Mouse (Mus musculus) midbrain, embryonic 16.5 days (tissue): ENCODE measurements around the gene BB287469. TPM values are rescaled to one million over a fixed set of nuclear protein-coding genes. Genes with fewer than 3 reads are reported as not detected.
"Not testable (repeated sequence)": the region's sequence is repeated elsewhere in the genome, so short reads cannot be mapped to it uniquely, and the experiment has no call there.

ENCODE experiments used
- ATAC-seq: fragments of 200-750 bp; cut with Nextera tagmentation; 2 replicates; pipeline ENCODE4 v1.8.0; 2017; ENCODE audit warnings: moderate TSS enrichment
- H3K27ac ChIP-seq: fragments of 300-500 bp; sonication (generic); 2 replicates; pipeline ENCODE4 v1.5.1; 2014; ENCODE audit warnings: mild to moderate bottlenecking, low read length, mixed read lengths
- H3K27me3 ChIP-seq: fragments of 300-500 bp; sonication (generic); 2 replicates; pipeline ENCODE4 v1.6.1; 2014; ENCODE audit warnings: low read depth, low read length, mixed read lengths; ENCODE audit not compliant: control insufficient read depth, insufficient read depth
- H3K36me3 ChIP-seq: fragments of 300-500 bp; sonication (generic); 2 replicates; pipeline ENCODE4 v1.6.1; 2014; ENCODE audit warnings: mild to moderate bottlenecking, low read length, moderate library complexity, mixed read lengths; ENCODE audit not compliant: control insufficient read depth, insufficient read depth
- H3K4me1 ChIP-seq: fragments of 300-500 bp; sonication (generic); 2 replicates; pipeline ENCODE4 v1.6.1; 2014; ENCODE audit warnings: mild to moderate bottlenecking, low read length, mixed read lengths; ENCODE audit not compliant: control insufficient read depth, insufficient read depth
- H3K4me2 ChIP-seq: fragments of 300-500 bp; sonication (generic); 2 replicates; pipeline ENCODE4 v1.6.1; 2014; ENCODE audit warnings: mild to moderate bottlenecking, low read length, mixed read lengths
- H3K4me3 ChIP-seq: fragments of 300-500 bp; sonication (generic); 2 replicates; pipeline ENCODE4 v1.5.1; 2014; ENCODE audit warnings: low read depth, mild to moderate bottlenecking, low read length, moderate library complexity, mixed read lengths
- H3K9ac ChIP-seq: fragments of 300-500 bp; sonication (generic); 2 replicates; pipeline ENCODE4 v1.6.1; 2014; ENCODE audit warnings: low read depth, low read length, mixed read lengths
- H3K9me3 ChIP-seq: fragments of 300-500 bp; sonication (generic); replicated peaks from 2 replicates; pipeline ENCODE4 v1.6.1; 2014; ENCODE audit warnings: mild to moderate bottlenecking, low read length, mixed read lengths; ENCODE audit not compliant: control insufficient read depth, poor library complexity, severe bottlenecking
- WGBS: fragments of 180-500 bp; shearing (Covaris S2); extraction: QIAGEN DNeasy Blood & Tissue Kit; methylation state at CpG from one replicate; pipeline ENCODE4 v1.1.7; 2014; 5-methylcytosine and 5-hydroxymethylcytosine counted together
- polyA plus RNA-seq: library from polyadenylated mRNA; unstranded; fragments of >200 nt; fragmentation: Nextera tagmentation; extraction: Ambion mirVana; gene quantifications from 2 replicates; pipeline ENCODE4 v1.2.1, GENCODE M21; 2015

BB287469 gene
- polyA plus RNA-seq, 1 experiment from 2014 or later: not detected

- WGBS: 87% methylated on average over 2 of the region's 2 CpGs
- not testable (repeated sequence) for ATAC-seq, H3K27me3 ChIP-seq, H3K27ac ChIP-seq, H3K36me3 ChIP-seq, H3K4me2 ChIP-seq, H3K4me3 ChIP-seq, H3K4me1 ChIP-seq, H3K9me3 ChIP-seq, H3K9ac ChIP-seq
These were observed 47.7 kb downstream of the BB287469 start for GRCm38 (mm10) chr12:87864048-87864447.

Other genes starting within 250 kb of the BB287469 start
- not detected in 2 replicates for gene Oog1, start 213.9 kb upstream of the BB287469 start, polyA plus RNA-seq
- gene Gm4027, start 197.7 kb upstream of the BB287469 start, polyA plus RNA-seq: not detected in 2 replicates
- gene Gm16381, start 172.0 kb upstream of the BB287469 start, polyA plus RNA-seq: not detected in 2 replicates
- not detected in 2 replicates for gene Gm21319, start 40.8 kb upstream of the BB287469 start, polyA plus RNA-seq
- gene Gm21936, start 21.1 kb upstream of the BB287469 start, polyA plus RNA-seq: not detected in 2 replicates
- not detected in 2 replicates for gene Gm2001, start 25.8 kb downstream of the BB287469 start, polyA plus RNA-seq
- not detected in 2 replicates for gene Gm2016, start 57.5 kb downstream of the BB287469 start, polyA plus RNA-seq
- not detected in 2 replicates for gene Gm2022, start 78.8 kb downstream of the BB287469 start, polyA plus RNA-seq
- gene Gm2035, start 103.3 kb downstream of the BB287469 start, polyA plus RNA-seq: not detected in 2 replicates
- gene Gm2042, start 137.5 kb downstream of the BB287469 start, polyA plus RNA-seq: not detected in 2 replicates
- gene Gm2075, start 195.3 kb downstream of the BB287469 start, polyA plus RNA-seq: not detected in 2 replicates
- gene Gm6803, start 202.2 kb downstream of the BB287469 start, polyA plus RNA-seq: not detected in 2 replicates
- gene Gm2056, start 210.4 kb downstream of the BB287469 start, polyA plus RNA-seq: not detected in 2 replicates